In the genomic region with DNA sequence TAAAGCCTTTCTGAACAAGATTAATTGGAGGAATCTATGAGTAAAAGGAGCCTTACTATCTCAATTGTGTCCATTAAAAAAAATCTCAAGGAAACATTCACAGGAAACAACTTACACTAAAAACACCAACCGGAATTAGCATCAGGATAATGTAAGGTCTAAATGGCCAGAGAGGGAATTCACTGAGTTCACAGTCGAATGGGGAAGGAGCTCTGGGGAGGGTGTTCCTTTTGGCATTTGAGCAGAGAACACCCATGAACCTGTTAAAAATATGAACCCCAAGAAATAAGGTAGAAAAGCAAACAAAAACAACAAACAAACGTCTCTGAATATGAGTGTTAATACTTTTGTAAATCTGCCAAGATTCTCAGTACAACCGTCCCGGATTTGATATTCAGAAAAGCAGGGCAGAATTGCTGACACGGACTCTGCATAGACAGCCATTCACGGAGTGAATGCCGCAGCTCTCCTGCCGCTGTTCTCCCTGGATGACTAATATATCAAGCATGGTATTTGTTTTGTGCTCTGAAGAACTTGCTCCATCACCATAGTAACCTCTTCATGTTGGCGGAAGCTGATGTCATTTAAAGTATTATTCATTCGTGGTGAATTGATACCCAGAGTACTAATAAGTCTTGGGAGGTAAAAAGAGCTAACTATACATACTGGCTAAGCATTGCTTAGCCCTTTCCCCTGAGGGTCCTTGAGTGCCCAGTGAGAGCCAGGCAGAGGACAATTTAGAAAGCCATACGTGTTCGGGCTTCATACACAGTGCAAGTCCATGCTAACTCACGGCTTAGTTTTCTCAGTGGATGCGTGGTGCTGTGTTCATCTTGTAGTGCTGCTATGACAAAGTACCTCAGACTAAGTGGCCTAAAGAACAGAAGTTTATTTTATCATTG, we compare ENCODE assay signal across 11 mouse cellular contexts. TPM values are rescaled to one million over a fixed set of nuclear protein-coding genes. Genes with fewer than 3 reads are reported as not detected.
A peak's percentile ranks its signal among the peaks of the same experiment; 100 is the strongest.
DNase-seq lines count a peak whose midpoint lies in the region; ATAC-seq and TF ChIP-seq lines count a peak whose summit lies in the region.
"Had no signal": no experiment of that assay in that cellular context is flagged by ENCODE, and none has a peak within 500 bp of the region (broad histone marks: within the 10 kb centered on the region; RNA-seq: fewer than 3 reads in every experiment).

No protein-coding gene starts in this region.

- no peaks in the 10 kb centered on the region for H3K9me3 ChIP-seq in hindbrain, embryonic 11.5 days (ENCODE audit: control insufficient read depth, low read length)
- H3K9me3 ChIP-seq in hindbrain, embryonic 10.5 days: 0 out of 2 replicates have a peak, but pooled peaks cover 3% of the 10 kb centered on the region
- H3K9me3 ChIP-seq in forebrain, postnatal 0 days (ENCODE audit: low read length): 0 out of 2 replicates have a peak, but pooled peaks cover 8% of the 10 kb centered on the region
- H3K9me3 ChIP-seq in lung, postnatal 0 days (ENCODE audit: low read length): no peaks in the 10 kb centered on the region

- no peak overlapping the region for H3K4me2 ChIP-seq in hindbrain, embryonic 11.5 days (replicated peaks; ENCODE audit: low read depth, low read length)
- H3K4me2 ChIP-seq in forebrain, postnatal 0 days (ENCODE audit: low read depth): peak overlapping the region; percentile 20; the same call in 1 of the 2 replicates
- no peak overlapping the region for H3K4me2 ChIP-seq in lung, postnatal 0 days (replicated peaks; ENCODE audit: low read depth, low read length)

- H3K27ac ChIP-seq in hindbrain, embryonic 11.5 days (ENCODE audit: low read depth, low read length): no peak overlapping the region
- H3K27ac ChIP-seq in hindbrain, embryonic 10.5 days: no peak overlapping the region
- H3K27ac ChIP-seq in forebrain, postnatal 0 days (ENCODE audit: low read depth, low read length): no peak overlapping the region; the same call in 1 of the 2 replicates
- no peak overlapping the region for H3K27ac ChIP-seq in lung, postnatal 0 days (ENCODE audit: low read length)
- no peak overlapping the region for H3K27ac ChIP-seq in heart, adult 2 months

- 56% methylated on average over 15 of the region's 15 CpGs for WGBS in hindbrain, embryonic 11.5 days
- WGBS in hindbrain, embryonic 10.5 days: 68% methylated on average over 15 of the region's 15 CpGs
- 13% methylated on average over 15 of the region's 15 CpGs for WGBS in forebrain, postnatal 0 days
- 46% methylated on average over 15 of the region's 15 CpGs for WGBS in lung, postnatal 0 days
- 57% methylated on average over 15 of the region's 15 CpGs for WGBS in heart, adult 2 months

- H3K9ac ChIP-seq in hindbrain, embryonic 11.5 days (ENCODE audit: low read depth, low read length): no peak overlapping the region
- H3K9ac ChIP-seq in forebrain, postnatal 0 days: no peak overlapping the region
- no peak overlapping the region for H3K9ac ChIP-seq in lung, postnatal 0 days (replicated peaks; ENCODE audit: low read depth)
- no peak overlapping the region for H3K9ac ChIP-seq in heart, adult 2 months (ENCODE audit: low read depth, low read length)

- no peak for TF ChIP-seq CTCF in forebrain, postnatal 0 days (IDR thresholded peaks at IDR 0.05; ENCODE audit: low read depth)
- TF ChIP-seq CTCF in lung, postnatal 0 days (IDR thresholded peaks at IDR 0.05): no peak
- TF ChIP-seq CTCF in heart, adult 2 months (IDR thresholded peaks at IDR 0.05): no peak

- no peak for DNase-seq in hindbrain, embryonic 11.5 days (ENCODE audit: low spot score)
- no peak for DNase-seq in hindbrain, embryonic 10.5 days (ENCODE audit: low spot score)
- peak; percentile 77 for DNase-seq in 3T3-L1 (ENCODE audit: low read depth, low spot score)
- DNase-seq in forebrain, postnatal 0 days: peak; percentile 60
- peak; percentile 89 for DNase-seq in lung, postnatal 0 days (ENCODE audit: low spot score)
- DNase-seq in urinary bladder, postnatal 4 days (ENCODE audit: low spot score in 2 of 2): no peak
- no peak for DNase-seq in adrenal gland, postnatal 14 days
- no peak for DNase-seq in heart, adult 2 months
- DNase-seq: cerebellum, adult 8-10 months had no signal

- H3K79me2 ChIP-seq in heart, adult 2 months (replicated peaks; ENCODE audit: control insufficient read depth, insufficient read depth, low read length): no peaks in the 10 kb centered on the region

- H3K36me3 ChIP-seq in hindbrain, embryonic 11.5 days (ENCODE audit: control insufficient read depth, insufficient read depth, low read length): no peaks in the 10 kb centered on the region
- no peaks in the 10 kb centered on the region for H3K36me3 ChIP-seq in hindbrain, embryonic 10.5 days
- no peaks in the 10 kb centered on the region for H3K36me3 ChIP-seq in forebrain, postnatal 0 days (ENCODE audit: insufficient read depth)
- H3K36me3 ChIP-seq in lung, postnatal 0 days (ENCODE audit: insufficient read depth, low read length): no peaks in the 10 kb centered on the region
- no peaks in the 10 kb centered on the region for H3K36me3 ChIP-seq in heart, adult 2 months (ENCODE audit: control insufficient read depth, insufficient read depth, low read length)

- ATAC-seq in hindbrain, embryonic 11.5 days (ENCODE audit: low FRiP score): peak; percentile 38; the same call in 1 of the 2 replicates
- ATAC-seq in forebrain, postnatal 0 days: peak; percentile 96
- peak; percentile 96 for ATAC-seq in lung, postnatal 0 days
- ATAC-seq: activated CD4-positive, CD25-positive, alpha-beta regulatory T cell, adult 4 months; CD4-positive, CD25-positive, alpha-beta regulatory T cell, adult 4 months had no signal

- no peak for TF ChIP-seq EP300 in lung, postnatal 0 days (IDR thresholded peaks at IDR 0.05)
- no peak for TF ChIP-seq EP300 in heart, adult 2 months (IDR thresholded peaks at IDR 0.05; ENCODE audit: insufficient read depth, low read depth, low read length)

- no peak overlapping the region for H3K4me3 ChIP-seq in hindbrain, embryonic 11.5 days (ENCODE audit: low read depth, low read length)
- no peak overlapping the region for H3K4me3 ChIP-seq in hindbrain, embryonic 10.5 days
- no peak overlapping the region for H3K4me3 ChIP-seq in forebrain, postnatal 0 days (ENCODE audit: low read depth, low read length)
- H3K4me3 ChIP-seq in lung, postnatal 0 days (ENCODE audit: low read depth, low read length): no peak overlapping the region
- H3K4me3 ChIP-seq in heart, adult 2 months: no peak overlapping the region

- intact Hi-C loops in heart, adult 2 months (cut with DNase I): no loop called here

- no peak for TF ChIP-seq POLR2A in heart, adult 2 months (IDR thresholded peaks at IDR 0.05; ENCODE audit: insufficient read depth, low read depth, low read length)

- no peaks in the 10 kb centered on the region for H3K27me3 ChIP-seq in hindbrain, embryonic 11.5 days (ENCODE audit: control insufficient read depth, insufficient read depth, low read length)
- H3K27me3 ChIP-seq in hindbrain, embryonic 10.5 days (ENCODE audit: insufficient read depth, poor library complexity, severe bottlenecking): no peaks in the 10 kb centered on the region
- H3K27me3 ChIP-seq in forebrain, postnatal 0 days (ENCODE audit: insufficient read depth, low read length): no peaks in the 10 kb centered on the region
- no peaks in the 10 kb centered on the region for H3K27me3 ChIP-seq in lung, postnatal 0 days (replicated peaks; ENCODE audit: insufficient read depth, low read length)
- H3K27me3 ChIP-seq in heart, adult 2 months (ENCODE audit: control insufficient read depth, insufficient read depth, low read length): no peaks in the 10 kb centered on the region

- H3K4me1 ChIP-seq in hindbrain, embryonic 11.5 days (replicated peaks; ENCODE audit: control insufficient read depth, insufficient read depth, low read length): no peaks in the 10 kb centered on the region
- 0 out of 2 replicates have a peak, but pooled peaks cover 6% of the 10 kb centered on the region for H3K4me1 ChIP-seq in hindbrain, embryonic 10.5 days (replicated peaks)
- 0 out of 2 replicates have a peak, but pooled peaks cover 4% of the 10 kb centered on the region for H3K4me1 ChIP-seq in forebrain, postnatal 0 days (ENCODE audit: insufficient read depth)
- H3K4me1 ChIP-seq in lung, postnatal 0 days (ENCODE audit: insufficient read depth, low read depth, low read length): no peaks in the 10 kb centered on the region
- H3K4me1 ChIP-seq in heart, adult 2 months (ENCODE audit: control insufficient read depth, insufficient read depth, low read length): no peaks in the 10 kb centered on the region

RNA-seq across cellular contexts. Expression of a gene that starts 22.9 kb away (rescaled TPM):
- 2.1 and 5.5 TPM in 2 replicates for polyA plus RNA-seq in hindbrain, embryonic 11.5 days (2014; fragmentation: Nextera tagmentation; extraction: Ambion mirVana)
- polyA plus RNA-seq in hindbrain, embryonic 10.5 days (2016; fragmentation: Nextera tagmentation; extraction: Ambion mirVana): 2.8 TPM in 2 replicates
- 56.3 and 58.6 TPM in 2 replicates for total RNA-seq in forebrain, postnatal 0 days (2014; rRNA removed)
- 3.8 and 5.5 TPM in 2 replicates for polyA plus RNA-seq in forebrain, postnatal 0 days (2015; fragmentation: Nextera tagmentation; extraction: Ambion mirVana)
- polyA plus RNA-seq in lung, postnatal 0 days (2015; fragmentation: Nextera tagmentation; extraction: Ambion mirVana): 0.17 and 0.40 TPM in 2 replicates
- total RNA-seq in adrenal gland, postnatal 14 days (2021): 0.53 TPM in 1 of 2 replicates, not detected in the other
- total RNA-seq in heart, adult 2 months (2021): 1 to 10 TPM; 1.4 to 3.8 TPM
- not detected in 2 replicates for polyA plus RNA-seq in heart, adult 2 months (2012; rRNA removed)
- polyA plus RNA-seq: activated CD4-positive, CD25-positive, alpha-beta regulatory T cell, adult 4 months; CD4-positive, CD25-positive, alpha-beta regulatory T cell, adult 4 months had no signal

Comparison
In these comparisons a context has a peak if more than half of its experiments do, and no peak if none do; other contexts are left out.
1. ATAC-seq: peak in every context shown above with its lines; median percentile 96 in forebrain, postnatal 0 days; 96 in lung, postnatal 0 days; 38 in hindbrain, embryonic 11.5 days.
2. DNase-seq: peak in 3T3-L1 (single experiment), forebrain, postnatal 0 days (single experiment) and lung, postnatal 0 days (single experiment); none in hindbrain, embryonic 11.5 days (single experiment), hindbrain, embryonic 10.5 days (single experiment), urinary bladder, postnatal 4 days (0 of 2), adrenal gland, postnatal 14 days (single experiment) and heart, adult 2 months (0 of 2).